Mouse (Mus musculus) gastrocnemius, postnatal 25 days (tissue): ENCODE data around the gene AW551984. TPM values are rescaled to one million over a fixed set of nuclear protein-coding genes. Genes with fewer than 3 reads are reported as not detected.

Experiments
- DNase-seq: peaks from one replicate; pipeline ENCODE4 v3.0.0; 2022
- long read RNA-seq, 2 experiments: library from polyadenylated mRNA; stranded (forward); transcript quantifications; one replicate each; pipeline ENCODE4 v2.0.0; 2021
- total RNA-seq, 2 experiments: library from RNA; stranded (reverse); gene quantifications; 1 replicate in 1 of 2; 2 replicates in 1 of 2; pipeline ENCODE4 v1.2.3; 2021

The AW551984 gene
- 1 to 10 TPM in 1 of 2 experiments, under 1 TPM in 1; 0.82 to 3.2 TPM for total RNA-seq
- long read RNA-seq, experiment 1, full-length matches to known transcripts, result 1 of 1 reads
- long read RNA-seq, experiment 1, partial matches to known transcripts, result 0 of 1 reads
- long read RNA-seq, experiment 1, other reads (novel, unspliced or antisense), result 0 of 1 reads
- long read RNA-seq, experiment 2, full-length matches to known transcripts, result 1 of 3 reads
- long read RNA-seq, experiment 2, partial matches to known transcripts, result 1 of 3 reads
- long read RNA-seq, experiment 2, other reads (novel, unspliced or antisense), result 1 of 3 reads

GRCm38 (mm10) chr9:39603999-39604453, at the start of gene AW551984:
Gene AW551984, minus strand, starts transcription at chr9:39604403.
- DNase-seq, result no peak

GRCm38 (mm10) chr9:39647382-39647781, 43.2 kb upstream of the AW551984 start:
- no peak for DNase-seq

GRCm38 (mm10) chr9:39644785-39645184, 40.6 kb upstream of the AW551984 start, which contains the start of gene Olfr961:
Gene Olfr961, plus strand, starts transcription at chr9:39645085.
- DNase-seq, result no peak

- DNase-seq, result no peak
Measured at GRCm38 (mm10) chr9:39633913-39634594, 29.9 kb upstream of the AW551984 start.

GRCm38 (mm10) chr9:39629069-39629468, 24.9 kb upstream of the AW551984 start:
- DNase-seq, result no peak

- DNase-seq, result no peak
Measured at GRCm38 (mm10) chr9:39624711-39625110, 20.5 kb upstream of the AW551984 start.

- DNase-seq, result no peak
Measured at GRCm38 (mm10) chr9:39623783-39624182, 19.6 kb upstream of the AW551984 start.

- no peak for DNase-seq
Measured at GRCm38 (mm10) chr9:39621073-39621472, 16.9 kb upstream of the AW551984 start, which contains the start of gene Olfr960. Gene Olfr960, plus strand, starts transcription at chr9:39621373.

- no peak for DNase-seq
Measured at GRCm38 (mm10) chr9:39611953-39612352, 7.8 kb upstream of the AW551984 start.

- no peak for DNase-seq
Measured at GRCm38 (mm10) chr9:39610355-39610754, 6.2 kb upstream of the AW551984 start, which contains the start of gene Olfr148. Gene Olfr148, plus strand, starts transcription at chr9:39610655.

- DNase-seq, result no peak
Measured at GRCm38 (mm10) chr9:39608497-39608896, 4.3 kb upstream of the AW551984 start.

- DNase-seq, result no peak
Measured at GRCm38 (mm10) chr9:39603333-39603845, 814 bp downstream of the AW551984 start.

- DNase-seq, result no peak
Measured at GRCm38 (mm10) chr9:39602536-39603332, 1.5 kb downstream of the AW551984 start.

GRCm38 (mm10) chr9:39577050-39577449, 27.2 kb downstream of the AW551984 start:
- DNase-seq, result no peak

- no peak for DNase-seq
Measured at GRCm38 (mm10) chr9:39575469-39575868, 28.7 kb downstream of the AW551984 start, which contains the start of gene Olfr959. Gene Olfr959, minus strand, starts transcription at chr9:39575569.

- DNase-seq, result no peak
Measured at GRCm38 (mm10) chr9:39558349-39558647, 45.9 kb downstream of the AW551984 start.

GRCm38 (mm10) chr9:39557529-39558348, 46.5 kb downstream of the AW551984 start:
- no peak for DNase-seq

GRCm38 (mm10) chr9:39553946-39554345, 50.3 kb downstream of the AW551984 start, which contains the start of gene Olfr958:
Gene Olfr958, minus strand, starts transcription at chr9:39554054.
- no peak for DNase-seq

GRCm38 (mm10) chr9:39550806-39551205, 53.4 kb downstream of the AW551984 start:
- no peak for DNase-seq
